Comparison of ENCODE assay signal across 16 mouse cellular contexts in genomic region chr1:94298395-94298794, GRCm38 (mm10).
"Had no signal": no experiment of that assay in that cellular context is flagged by ENCODE, and none has a peak within 500 bp of the region (broad histone marks: within the 10 kb centered on the region; RNA-seq: fewer than 3 reads in every experiment).

No protein-coding gene starts in this region.

- H3K36me3 ChIP-seq: lung, embryonic 15.5 days; midbrain, embryonic 13.5 days; midbrain, embryonic 15.5 days; neural tube, embryonic 12.5 days; stomach, embryonic 15.5 days had no signal

- H3K9me3 ChIP-seq: lung, embryonic 15.5 days; megakaryocyte, embryonic 14.5 days; midbrain, embryonic 13.5 days; midbrain, embryonic 15.5 days; neural tube, embryonic 12.5 days; stomach, embryonic 15.5 days had no signal

- H3K4me1 ChIP-seq: lung, embryonic 15.5 days; megakaryocyte, embryonic 14.5 days; midbrain, embryonic 13.5 days; midbrain, embryonic 15.5 days; neural tube, embryonic 12.5 days; stomach, embryonic 15.5 days had no signal

- H3K27ac ChIP-seq: lung, embryonic 15.5 days; macrophage; midbrain, embryonic 13.5 days; midbrain, embryonic 15.5 days; neural tube, embryonic 12.5 days; stomach, embryonic 15.5 days; stomach, postnatal 0 days had no signal

- DNase-seq: lung, adult 2 months; lung, postnatal 14 days; lung, postnatal 36 days; right cerebral cortex, postnatal 14 days; thymus, adult 2 months; thymus, postnatal 25 days; thymus, postnatal 4 days had no signal

- H3K4me3 ChIP-seq: lung, embryonic 15.5 days; megakaryocyte, embryonic 14.5 days; midbrain, embryonic 13.5 days; midbrain, embryonic 15.5 days; neural tube, embryonic 12.5 days; stomach, embryonic 15.5 days had no signal

- ATAC-seq: lung, postnatal 0 days; midbrain, embryonic 13.5 days; midbrain, embryonic 15.5 days had no signal

- H3K9ac ChIP-seq: lung, embryonic 15.5 days; midbrain, embryonic 13.5 days; midbrain, embryonic 15.5 days; neural tube, embryonic 12.5 days; stomach, embryonic 15.5 days had no signal
